Mouse (Mus musculus): ENCODE results near the gene Vps13d. TPM values are rescaled to one million over a fixed set of nuclear protein-coding genes. Genes with fewer than 3 reads are reported as not detected.

Gene Vps13d
- polyA plus RNA-seq, 1 experiment from 2014 or later = 13.1 TPM

- no peak for DNase-seq (ENCODE audit: low spot score)
These were observed 245.1 kb downstream of the Vps13d start for GRCm38 (mm10) chr4:144949441-144950326.

- no peak for DNase-seq (ENCODE audit: low spot score)
These were observed 246.9 kb downstream of the Vps13d start for GRCm38 (mm10) chr4:144947738-144948390.

- no peak for DNase-seq (ENCODE audit: low spot score)
These were observed 251.5 kb downstream of the Vps13d start for GRCm38 (mm10) chr4:144943273-144943672.

GRCm38 (mm10) chr4:144942433-144942832 lies 252.4 kb downstream of the Vps13d start:
- DNase-seq (ENCODE audit: low spot score) = no peak

GRCm38 (mm10) chr4:144940796-144941462 lies 253.9 kb downstream of the Vps13d start:
- no peak for DNase-seq (ENCODE audit: low spot score)

DNA sequence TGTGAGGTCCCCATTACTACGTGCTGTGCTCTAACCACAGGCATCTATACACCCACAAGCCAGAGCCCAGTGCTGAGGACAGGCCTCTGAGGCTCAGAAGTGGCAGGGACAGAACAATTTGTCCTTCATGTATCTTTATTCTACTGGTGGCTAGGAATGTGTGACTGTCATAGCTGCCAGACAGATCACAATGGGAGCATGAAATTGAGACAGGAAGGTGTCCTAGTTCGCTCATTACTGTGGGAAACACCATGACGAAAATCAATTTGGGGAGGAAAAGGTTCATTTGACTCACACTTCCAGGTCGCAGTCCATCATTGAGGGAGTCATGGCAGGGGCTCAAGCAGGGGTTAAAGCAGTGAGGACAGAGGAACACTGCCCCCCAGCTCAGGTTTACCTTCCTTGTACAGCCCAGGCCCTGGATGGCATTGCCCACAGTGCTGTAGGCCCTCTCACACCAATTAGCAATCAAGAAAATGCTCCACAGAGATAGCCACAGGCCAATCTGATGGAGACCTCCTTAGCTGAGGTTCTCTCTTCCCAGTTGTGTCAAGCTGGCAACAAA lies 254.9 kb downstream of the Vps13d start:
- no peak for DNase-seq (ENCODE audit: low spot score)

DNA sequence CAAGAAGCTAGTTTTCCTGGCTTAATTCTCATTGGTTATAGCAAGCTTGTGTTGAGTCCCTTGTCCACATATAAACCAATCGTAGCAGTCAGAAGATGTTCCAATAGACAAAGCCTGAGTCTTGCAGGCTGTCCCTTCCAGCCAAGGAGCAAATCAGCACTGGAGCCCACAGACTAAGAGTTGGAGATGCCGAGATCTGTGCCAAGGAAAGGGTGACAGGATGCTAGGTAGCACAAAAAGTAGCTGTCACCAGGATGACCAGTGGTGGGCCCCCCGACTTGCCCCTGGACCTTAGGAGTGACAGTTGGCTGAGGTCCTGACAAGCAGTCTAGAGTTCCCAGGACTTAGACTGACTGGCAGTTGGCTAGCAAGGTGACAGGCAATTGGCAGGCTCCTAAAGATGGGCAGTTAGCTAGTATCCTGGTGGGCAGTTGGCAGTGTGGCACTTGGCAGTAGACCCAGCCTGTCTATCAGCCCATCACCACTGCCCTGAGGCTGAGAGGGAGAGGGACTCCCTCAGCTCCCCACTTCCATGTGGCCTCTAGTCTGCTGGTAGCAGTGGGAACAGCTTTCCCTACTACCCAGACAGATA lies 258.1 kb downstream of the Vps13d start:
- DNase-seq (ENCODE audit: low spot score) = no peak

- DNase-seq (ENCODE audit: low spot score) = no peak
These were observed 260.3 kb downstream of the Vps13d start for GRCm38 (mm10) chr4:144934501-144934900.

DNA sequence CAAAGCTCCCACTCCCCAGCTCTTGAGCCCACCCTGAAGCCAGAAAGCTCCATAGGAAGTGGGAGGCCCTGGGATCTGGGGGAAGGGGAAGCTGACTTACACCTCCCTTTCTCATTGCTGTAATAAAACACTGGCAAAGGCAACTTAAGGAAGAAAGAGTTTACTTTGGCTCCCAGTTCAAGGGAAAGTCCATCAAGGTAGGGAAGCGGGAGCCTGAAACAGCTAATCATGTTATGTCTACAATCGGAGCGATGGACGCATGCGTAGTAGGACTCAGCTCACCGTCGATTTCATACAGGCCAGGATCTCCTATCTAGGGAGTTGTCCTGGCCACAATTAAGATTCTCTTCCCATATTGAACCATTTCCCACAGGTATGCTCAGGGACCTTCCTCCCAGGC lies 263.6 kb downstream of the Vps13d start:
- no peak for DNase-seq (ENCODE audit: low spot score)

GRCm38 (mm10) chr4:144930366-144930765 lies 264.4 kb downstream of the Vps13d start:
- no peak for DNase-seq (ENCODE audit: low spot score)

DNA sequence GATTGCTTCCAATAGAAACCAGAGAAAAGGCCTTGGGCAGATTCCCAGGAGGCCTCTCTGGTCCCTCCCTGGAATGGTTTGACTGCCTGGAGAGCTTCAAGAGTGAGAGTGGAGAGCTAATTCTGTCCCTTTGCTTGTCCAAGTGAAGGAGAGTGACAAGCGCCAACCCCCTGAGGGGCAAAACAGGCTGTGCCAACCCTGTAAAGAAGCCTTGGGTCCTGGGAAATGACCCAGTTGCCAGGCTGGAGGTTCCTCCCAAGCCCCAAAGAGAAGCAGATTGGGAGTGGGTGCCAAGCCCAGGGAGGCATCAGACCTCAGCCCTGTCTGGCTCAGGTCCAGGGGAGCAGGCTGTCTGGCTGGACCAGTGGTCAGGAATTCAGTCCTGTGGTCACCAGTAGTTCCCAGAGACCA lies 265.0 kb downstream of the Vps13d start:
- DNase-seq (ENCODE audit: low spot score) = no peak

- DNase-seq (ENCODE audit: low spot score) = no peak
These were observed 265.9 kb downstream of the Vps13d start for GRCm38 (mm10) chr4:144928693-144929436.

Other genes starting within 250 kb of the Vps13d start
- 12.5 and 12.9 TPM in 2 replicates for gene Tnfrsf1b, start 51.9 kb upstream of the Vps13d start, polyA plus RNA-seq (2015; fragmentation: Nextera tagmentation; extraction: Ambion mirVana)
- 13.6 and 15.3 TPM in 2 replicates for gene Tnfrsf8, start 120.2 kb upstream of the Vps13d start, polyA plus RNA-seq (2015; fragmentation: Nextera tagmentation; extraction: Ambion mirVana)

Data from thymus, postnatal 0 days (tissue).